Mouse (Mus musculus): Measurements from ENCODE around the gene 9230110F15Rik. TPM values are rescaled to one million over a fixed set of nuclear protein-coding genes. Genes with fewer than 3 reads are reported as not detected.
"Not testable (repeated sequence)": the region's sequence is repeated elsewhere in the genome, so short reads cannot be mapped to it uniquely, and the experiment has no call there.

Gene 9230110F15Rik
- polyA plus RNA-seq (2015; fragmentation: Nextera tagmentation; extraction: Ambion mirVana) = not detected in 2 replicates

- Histone ChIP-seq H3K36me3 (ENCODE audit: insufficient read depth, low read length) (no peaks in the 10 kb centered on the region), H3K4me2 (replicated peaks; ENCODE audit: low read depth, low read length) (no peak within 1 kb of the TSS), H3K27ac (ENCODE audit: low read length) (no peak within 1 kb of the TSS), H3K4me1 (ENCODE audit: insufficient read depth, low read depth, low read length) (no peaks in the 10 kb centered on the region), H3K4me3 (ENCODE audit: low read depth, low read length) (no peak within 1 kb of the TSS), H3K9ac (replicated peaks; ENCODE audit: low read depth) (no peak within 1 kb of the TSS), H3K27me3 (replicated peaks; ENCODE audit: insufficient read depth, low read length) (no peaks in the 10 kb centered on the region), H3K9me3 (ENCODE audit: low read length) (no peaks in the 10 kb centered on the region)
- ATAC-seq = no peak
- 68% methylated on average over 1 of the region's 1 CpGs for WGBS
- no peak for TF ChIP-seq CTCF (IDR thresholded peaks at IDR 0.05)
- TF ChIP-seq EP300 (IDR thresholded peaks at IDR 0.05) = no peak
- no peak for DNase-seq (ENCODE audit: low spot score)
Measured at GRCm38 (mm10) chr9:35844050-35844449, at the start of gene 9230110F15Rik. 9230110F15Rik (minus strand) TSS chr9:35844150.

DNA sequence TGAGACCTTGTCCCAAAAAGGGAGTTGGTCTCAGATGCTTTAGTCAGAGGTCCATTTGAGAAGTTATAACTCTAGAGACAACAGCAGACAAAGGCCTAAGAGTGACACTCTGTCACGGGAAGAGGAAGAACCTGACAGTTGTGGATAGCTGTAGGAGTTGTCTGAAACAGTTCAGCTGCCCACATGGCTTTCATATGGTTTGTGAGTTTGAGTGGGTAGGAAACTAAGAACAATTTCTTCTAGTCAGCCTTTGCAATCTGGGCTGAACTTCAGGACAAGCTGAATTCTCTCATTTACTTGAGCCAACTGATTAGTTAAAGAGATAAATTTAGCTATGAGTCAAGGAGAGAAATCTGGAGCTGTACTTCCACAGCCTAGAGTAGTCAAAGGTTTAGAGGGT is 49.2 kb upstream of the 9230110F15Rik start:
- not testable (repeated sequence) for H3K4me1 ChIP-seq (ENCODE audit: insufficient read depth, low read depth, low read length); H3K4me3 ChIP-seq (ENCODE audit: low read depth, low read length); H3K27ac ChIP-seq (ENCODE audit: low read length); H3K27me3 ChIP-seq (replicated peaks; ENCODE audit: insufficient read depth, low read length); DNase-seq (ENCODE audit: low spot score); H3K9me3 ChIP-seq (ENCODE audit: low read length); ATAC-seq; H3K9ac ChIP-seq (replicated peaks; ENCODE audit: low read depth); H3K36me3 ChIP-seq (ENCODE audit: insufficient read depth, low read length); H3K4me2 ChIP-seq (replicated peaks; ENCODE audit: low read depth, low read length)
- 45% methylated on average over 1 of the region's 1 CpGs for WGBS

DNA sequence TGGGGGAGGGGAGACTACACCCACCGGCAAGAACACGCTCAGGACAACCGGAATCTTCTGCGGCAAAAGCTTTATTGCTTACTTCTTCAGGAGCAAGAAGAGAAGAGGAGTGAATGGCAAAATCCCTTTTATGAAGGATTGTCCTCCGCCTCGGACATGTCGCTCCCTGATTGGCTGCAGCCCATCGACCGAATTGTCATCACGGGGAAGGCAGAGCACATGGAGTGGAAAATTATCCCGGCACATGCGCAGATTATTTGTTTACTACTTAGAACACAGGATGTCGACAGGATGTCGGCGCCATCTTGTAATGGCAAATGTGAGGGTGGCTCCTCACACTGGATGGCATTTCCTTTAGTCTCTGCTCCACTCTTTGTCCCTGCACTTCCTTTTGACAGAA is 26.1 kb downstream of the 9230110F15Rik start:
- WGBS = 91% methylated on average over 15 of the region's 15 CpGs
- not testable (repeated sequence) for H3K9ac ChIP-seq (replicated peaks; ENCODE audit: low read depth); H3K4me3 ChIP-seq (ENCODE audit: low read depth, low read length); H3K27ac ChIP-seq (ENCODE audit: low read length); H3K36me3 ChIP-seq (ENCODE audit: insufficient read depth, low read length); H3K27me3 ChIP-seq (replicated peaks; ENCODE audit: insufficient read depth, low read length); DNase-seq (ENCODE audit: low spot score); H3K4me1 ChIP-seq (ENCODE audit: insufficient read depth, low read depth, low read length); ATAC-seq; H3K9me3 ChIP-seq (ENCODE audit: low read length); H3K4me2 ChIP-seq (replicated peaks; ENCODE audit: low read depth, low read length)

- H3K27ac ChIP-seq (ENCODE audit: low read length) = no peak overlapping the region
- no peak for ATAC-seq
- no peak for DNase-seq (ENCODE audit: low spot score)
- no peak overlapping the region for H3K9ac ChIP-seq (replicated peaks; ENCODE audit: low read depth)
- no peak for TF ChIP-seq EP300 (IDR thresholded peaks at IDR 0.05)
- no peak for TF ChIP-seq CTCF (IDR thresholded peaks at IDR 0.05)
- H3K4me3 ChIP-seq (ENCODE audit: low read depth, low read length) = no peak overlapping the region
- H3K4me2 ChIP-seq (replicated peaks; ENCODE audit: low read depth, low read length) = no peak overlapping the region
- H3K36me3 ChIP-seq (ENCODE audit: insufficient read depth, low read length) = no peaks in the 10 kb centered on the region
- H3K27me3 ChIP-seq (replicated peaks; ENCODE audit: insufficient read depth, low read length) = no peaks in the 10 kb centered on the region
- H3K4me1 ChIP-seq (ENCODE audit: insufficient read depth, low read depth, low read length) = no peaks in the 10 kb centered on the region
- no peaks in the 10 kb centered on the region for H3K9me3 ChIP-seq (ENCODE audit: low read length)
Measured at GRCm38 (mm10) chr9:35798146-35798545, 45.8 kb downstream of the 9230110F15Rik start.

DNA sequence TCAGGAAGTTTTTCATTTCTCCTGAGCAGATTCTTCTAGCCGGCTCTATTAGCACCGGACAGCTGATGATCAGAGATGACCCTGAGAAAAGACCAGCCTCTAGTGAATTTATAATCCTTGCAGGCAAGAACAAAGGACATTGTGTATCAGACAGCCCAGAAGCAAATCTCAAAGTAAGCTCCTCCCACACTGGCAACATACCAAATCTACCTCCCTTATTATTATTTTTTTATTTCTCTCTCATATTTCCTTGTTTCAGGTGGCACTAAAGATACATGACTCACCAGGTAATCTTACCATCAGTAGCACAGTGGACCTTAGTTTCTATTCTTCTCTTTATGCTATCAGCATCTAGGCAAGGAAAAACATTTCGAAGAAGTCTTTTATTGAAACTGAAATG is 53.9 kb downstream of the 9230110F15Rik start, which contains the start of the genes Gm27235 and D730048I06Rik:
Gm27235 (minus strand) TSS at position 101 of the 400 bp plus-strand sequence.
D730048I06Rik (minus strand) TSS at position 112 of the 400 bp plus-strand sequence.
- no peak for TF ChIP-seq CTCF (IDR thresholded peaks at IDR 0.05)
- TF ChIP-seq EP300 (IDR thresholded peaks at IDR 0.05) = no peak
- no peaks in the 10 kb centered on the region for H3K27me3 ChIP-seq (replicated peaks; ENCODE audit: insufficient read depth, low read length)
- no peak within 1 kb of the TSS for H3K27ac ChIP-seq (ENCODE audit: low read length)
- no peaks in the 10 kb centered on the region for H3K36me3 ChIP-seq (ENCODE audit: insufficient read depth, low read length)
- H3K9ac ChIP-seq (replicated peaks; ENCODE audit: low read depth) = no peak within 1 kb of the TSS
- no peaks in the 10 kb centered on the region for H3K9me3 ChIP-seq (ENCODE audit: low read length)
- DNase-seq (ENCODE audit: low spot score) (no peak), ATAC-seq (no peak)
- H3K4me2 ChIP-seq (replicated peaks; ENCODE audit: low read depth, low read length) = no peak within 1 kb of the TSS
- whole genome bisulfite sequencing = 88% methylated on average over 3 of the region's 3 CpGs
- H3K4me1 ChIP-seq (ENCODE audit: insufficient read depth, low read depth, low read length) = no peaks in the 10 kb centered on the region
- no peak within 1 kb of the TSS for H3K4me3 ChIP-seq (ENCODE audit: low read depth, low read length)

Other genes with a start within 250 kb of the 9230110F15Rik start
- gene Pate4, start 232.2 kb downstream of the 9230110F15Rik start, polyA plus RNA-seq (2015; fragmentation: Nextera tagmentation; extraction: Ambion mirVana) = not detected in 2 replicates
- not detected in 2 replicates for gene Pate3, start 195.9 kb downstream of the 9230110F15Rik start, polyA plus RNA-seq (2015; fragmentation: Nextera tagmentation; extraction: Ambion mirVana)
- not detected in 2 replicates for gene Pate1, start 156.8 kb downstream of the 9230110F15Rik start, polyA plus RNA-seq (2015; fragmentation: Nextera tagmentation; extraction: Ambion mirVana)
- not detected in 2 replicates for gene Gm17677, start 103.1 kb downstream of the 9230110F15Rik start, polyA plus RNA-seq (2015; fragmentation: Nextera tagmentation; extraction: Ambion mirVana)
- gene Gm17727, start 66.0 kb downstream of the 9230110F15Rik start, polyA plus RNA-seq (2015; fragmentation: Nextera tagmentation; extraction: Ambion mirVana) = not detected in 2 replicates
- gene Gm27235, start 54.0 kb downstream of the 9230110F15Rik start, polyA plus RNA-seq (2015; fragmentation: Nextera tagmentation; extraction: Ambion mirVana) = not detected in 2 replicates
- gene D730048I06Rik, start 54.0 kb downstream of the 9230110F15Rik start, polyA plus RNA-seq (2015; fragmentation: Nextera tagmentation; extraction: Ambion mirVana) = not detected in 2 replicates
- not detected in 2 replicates for gene 9230113P08Rik, start 64.3 kb upstream of the 9230110F15Rik start, polyA plus RNA-seq (2015; fragmentation: Nextera tagmentation; extraction: Ambion mirVana)

Data from lung, postnatal 0 days (tissue).